Mouse (Mus musculus) liver, embryonic 14.5 days (tissue): ENCODE data around the gene Trpm2. TPM values are rescaled to one million over a fixed set of nuclear protein-coding genes. Genes with fewer than 3 reads are reported as not detected.
A peak's percentile ranks its signal among the peaks of the same experiment; 100 is the strongest.

Experiments
- ATAC-seq: fragments of 200-750 bp; cut with Nextera tagmentation; 2 replicates; pipeline ENCODE4 v1.8.0; 2017; ENCODE audit warnings: moderate number of reproducible peaks, mild to moderate bottlenecking, moderate library complexity; ENCODE audit not compliant: insufficient read depth
- DNase-seq, 3 experiments: peaks; one replicate each; pipeline ENCODE4 v3.0.0-alpha.2; 2012 to 2013; ENCODE audit warnings: low read depth in 3 of 3, low spot score in 3 of 3
- H3K27ac ChIP-seq: fragments of 300-500 bp; sonication (generic); 2 replicates; pipeline ENCODE4 v1.5.1; 2014; ENCODE audit warnings: moderate library complexity, mild to moderate bottlenecking, control low read depth, inconsistent platforms
- H3K27me3 ChIP-seq: fragments of 300-500 bp; sonication (generic); 2 replicates; pipeline ENCODE4 v1.6.1; 2014; ENCODE audit warnings: mild to moderate bottlenecking, low read length, moderate library complexity; ENCODE audit not compliant: control insufficient read depth, insufficient read depth
- H3K36me3 ChIP-seq: fragments of 300-500 bp; sonication (generic); replicated peaks from 2 replicates; pipeline ENCODE4 v1.6.1; 2014; ENCODE audit warnings: low read depth; ENCODE audit not compliant: control insufficient read depth, insufficient read depth
- H3K4me1 ChIP-seq, 2 experiments: fragments of 200-500 bp in 1 of 2; fragments of 300-500 bp in 1 of 2; sonication (generic) in 1 of 2; replicated peaks; 2 replicates each; pipeline ENCODE4 v1.6.1; 2012 to 2014; ENCODE audit warnings: antibody characterized with exemption in 1 of 2, inconsistent platforms in 1 of 2, low read length in 1 of 2; ENCODE audit not compliant: control insufficient read depth in 2 of 2, insufficient read depth in 2 of 2
- H3K4me2 ChIP-seq: fragments of 300-500 bp; sonication (generic); 2 replicates; pipeline ENCODE4 v1.6.1; 2014; ENCODE audit warnings: low read depth, mild to moderate bottlenecking, control low read depth, moderate library complexity
- H3K4me3 ChIP-seq, 2 experiments: fragments of 200-500 bp in 1 of 2; fragments of 300-500 bp in 1 of 2; sonication (generic) in 1 of 2; 2 replicates each; pipeline ENCODE4 v1.5.1; 2012 to 2014; ENCODE audit warnings: low read depth in 2 of 2, low read length in 2 of 2, mild to moderate bottlenecking in 2 of 2, control low read depth in 1 of 2, inconsistent platforms in 1 of 2, moderate library complexity in 1 of 2; ENCODE audit not compliant: insufficient read depth in 1 of 2
- H3K9ac ChIP-seq: fragments of 300-500 bp; sonication (generic); replicated peaks from 2 replicates; pipeline ENCODE4 v1.6.1; 2014; ENCODE audit warnings: mild to moderate bottlenecking, control low read depth, moderate library complexity
- H3K9me3 ChIP-seq: fragments of 300-500 bp; sonication (generic); 2 replicates; pipeline ENCODE4 v1.6.1; 2016; ENCODE audit warnings: low read length, mixed read lengths; ENCODE audit not compliant: control insufficient read depth
- CTCF ChIP-seq: IDR thresholded peaks from 2 replicates; pipeline ENCODE4 v1.5.1; 2016; ENCODE audit warnings: antibody characterized with exemption, low read depth, control low read depth
- EP300 ChIP-seq: IDR thresholded peaks from 2 replicates; pipeline ENCODE4 v1.6.1; 2016; ENCODE audit warnings: antibody characterized with exemption, low read depth
- WGBS: fragments of 180-500 bp; shearing (Covaris S2); extraction: QIAGEN DNeasy Blood & Tissue Kit; methylation state at CpG from one replicate; pipeline ENCODE4 v1.1.7; 2014; ENCODE audit not compliant: insufficient replicate concordance; 5-methylcytosine and 5-hydroxymethylcytosine counted together
- polyA plus RNA-seq, 2 experiments: library from polyadenylated mRNA; depleted of rRNA in 1 of 2; stranded (reverse) in 1 of 2; unstranded in 1 of 2; fragments of >200 nt; fragmentation: Nextera tagmentation in 1 of 2; extraction: Ambion mirVana in 1 of 2; gene quantifications; 2 replicates each; pipeline versions ENCODE4 v1.2.1 to v1.2.3; 2012 to 2014

Trpm2 gene
- polyA plus RNA-seq, 2 experiments = 1.1 to 1.4 TPM

DNA sequence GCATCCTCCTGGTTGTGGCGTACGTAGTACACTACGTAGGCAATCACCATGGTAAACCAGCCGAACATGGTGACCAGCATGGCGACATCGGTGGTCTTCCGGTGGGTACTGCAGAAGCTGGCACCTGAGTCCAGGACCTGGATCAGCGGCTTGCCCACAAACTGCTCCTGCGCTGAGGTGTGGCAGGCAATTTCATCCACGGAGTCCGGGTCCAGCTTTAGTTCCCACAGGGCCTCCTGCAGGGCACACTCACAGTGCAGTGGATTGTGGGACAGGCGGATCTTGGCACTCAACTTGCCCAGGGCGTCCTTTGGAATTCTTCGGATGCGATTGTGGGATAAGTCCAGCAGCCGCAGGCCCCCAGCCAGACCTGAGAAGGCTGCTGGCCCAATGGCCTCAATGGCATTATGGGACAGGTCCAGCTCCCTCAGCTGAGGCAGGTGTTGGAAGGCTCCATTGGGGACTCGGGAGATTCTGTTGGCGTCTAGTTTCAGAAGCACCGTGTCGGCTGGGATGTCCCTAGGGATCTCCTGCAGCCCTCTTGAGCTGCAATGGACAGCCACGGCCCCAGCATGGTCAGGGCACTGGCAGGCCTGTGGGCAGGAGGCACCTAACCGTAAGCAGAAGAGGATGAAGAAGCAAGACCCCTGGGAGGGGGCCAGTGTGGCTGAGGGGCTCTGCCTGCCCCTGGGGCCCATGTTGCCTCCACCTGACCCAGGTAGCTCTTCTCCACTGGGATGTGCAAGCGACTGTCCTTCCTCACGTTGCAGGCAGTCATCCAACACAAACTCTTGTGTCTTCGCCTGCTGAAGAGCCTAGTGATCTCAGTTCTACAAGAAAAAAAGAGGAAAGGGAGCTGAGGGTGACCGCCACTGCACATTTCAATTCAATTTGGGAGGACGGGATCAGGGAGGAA lies 69.2 kb downstream of the Trpm2 start:
- no peaks in the 10 kb centered on the region for H3K36me3 ChIP-seq
- 70% methylated on average over 27 of the region's 27 CpGs for WGBS
- H3K9me3 ChIP-seq = no peaks in the 10 kb centered on the region
- H3K4me3 ChIP-seq = peak overlapping the region; percentile 49 to 56; a peak in 3 of 4 replicates
- no peak for ATAC-seq
- no peaks in the 10 kb centered on the region; a peak in 1 of 4 replicates for H3K4me1 ChIP-seq
- DNase-seq = no peak
- H3K27me3 ChIP-seq = peaks cover 6% of the 10 kb centered on the region
- no peak overlapping the region for H3K27ac ChIP-seq
- peak overlapping the region; percentile 62 for H3K4me2 ChIP-seq
- TF ChIP-seq CTCF (no peak), EP300 (no peak)
- no peak overlapping the region for H3K9ac ChIP-seq

DNA sequence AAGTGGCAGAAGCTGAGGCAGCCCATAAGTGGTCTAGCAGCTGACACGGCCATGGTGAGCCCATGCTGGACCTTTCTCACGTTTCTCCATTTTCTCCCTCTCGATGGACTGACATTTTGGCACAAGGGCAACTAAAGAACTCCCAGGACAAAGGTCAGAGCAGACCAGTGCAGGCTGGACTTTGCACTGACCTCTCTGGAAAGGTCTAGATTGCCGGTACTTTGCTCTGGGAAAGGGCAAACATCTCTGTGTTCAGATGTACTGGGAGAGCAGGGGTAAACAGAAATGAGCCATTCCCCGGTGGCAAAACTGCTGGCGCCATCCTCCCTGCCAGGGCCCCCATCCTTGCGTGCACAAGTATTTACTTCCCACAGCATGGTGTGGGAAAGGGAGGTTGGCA lies 70.2 kb downstream of the Trpm2 start:
- 59% methylated on average over 7 of the region's 7 CpGs for WGBS

DNA sequence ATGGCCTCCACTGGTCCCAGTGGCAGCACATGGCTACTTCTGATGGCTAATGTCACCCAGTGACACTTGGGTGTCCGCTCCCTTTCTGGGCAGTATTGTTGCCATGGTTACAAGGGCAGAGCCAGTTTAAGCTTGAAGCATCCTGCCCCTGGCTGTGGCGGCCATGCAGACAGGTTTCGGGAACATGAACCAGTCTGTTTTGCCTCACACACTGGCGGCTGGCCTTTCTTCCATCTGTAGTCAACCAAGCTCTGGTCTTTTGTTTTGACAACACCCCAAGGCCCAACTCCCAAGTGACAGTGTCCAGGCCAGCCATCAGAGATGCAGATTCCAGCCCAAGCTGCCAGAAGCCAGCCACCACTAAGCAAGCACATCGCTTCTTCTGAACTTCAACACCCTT lies 74.8 kb downstream of the Trpm2 start:
- no peak overlapping the region for H3K4me2 ChIP-seq
- no peaks in the 10 kb centered on the region for H3K9me3 ChIP-seq
- H3K27ac ChIP-seq = no peak overlapping the region
- H3K4me3 ChIP-seq = no peak overlapping the region
- TF ChIP-seq CTCF (no peak), EP300 (no peak)
- H3K27me3 ChIP-seq = no peaks in the 10 kb centered on the region
- no peak overlapping the region for H3K9ac ChIP-seq
- 57% methylated on average over 5 of the region's 5 CpGs for WGBS
- ATAC-seq = no peak
- DNase-seq = no peak
- no peaks in the 10 kb centered on the region for H3K36me3 ChIP-seq
- no peaks in the 10 kb centered on the region for H3K4me1 ChIP-seq

More for the DNA sequence above, 70.2 kb downstream of the Trpm2 start:
- Histone ChIP-seq H3K27me3 (peaks cover 6% of the 10 kb centered on the region), H3K9ac (no peak overlapping the region), H3K36me3 (no peaks in the 10 kb centered on the region), H3K9me3 (no peaks in the 10 kb centered on the region), H3K27ac (no peak overlapping the region), H3K4me1 (no peaks in the 10 kb centered on the region; a peak in 1 of 4 replicates), H3K4me3 (no peak overlapping the region), H3K4me2 (peak overlapping the region; percentile 37)
- ATAC-seq = peak; percentile 27; the same call in 1 of the 2 replicates
- DNase-seq = peak in 2 of 3 experiments; percentile 11 to 35
- TF ChIP-seq CTCF = no peak
- no peak for TF ChIP-seq EP300

DNA sequence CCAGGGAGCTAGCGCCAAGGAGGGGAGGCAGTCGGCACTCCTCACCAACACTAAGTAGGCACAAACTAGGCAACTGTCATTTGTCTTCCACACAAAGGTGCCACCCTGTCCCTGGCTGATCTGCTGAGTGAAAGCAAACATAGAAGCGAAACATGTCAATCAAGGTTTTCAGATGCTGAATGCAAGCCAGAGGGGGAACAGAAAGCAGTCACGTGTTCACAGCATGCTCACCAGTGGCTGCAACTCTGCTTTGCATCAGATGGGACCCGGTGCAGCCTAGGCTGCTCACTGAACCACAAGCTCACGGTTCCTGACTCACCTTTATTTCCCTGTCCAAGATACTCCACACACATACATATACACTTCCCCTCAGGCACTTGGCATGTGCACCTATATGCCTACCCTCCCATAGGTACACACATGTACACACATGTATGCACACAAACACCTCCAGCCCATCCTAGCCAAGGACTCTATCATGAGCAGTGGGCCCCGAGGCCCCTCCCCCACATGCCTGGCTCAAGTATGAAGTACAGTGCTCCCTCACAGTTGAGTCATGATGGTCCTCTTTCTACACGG lies 79.3 kb downstream of the Trpm2 start:
- Histone ChIP-seq H3K4me1 (no peaks in the 10 kb centered on the region), H3K27me3 (no peaks in the 10 kb centered on the region), H3K9ac (no peak overlapping the region), H3K4me3 (no peak overlapping the region), H3K9me3 (no peaks in the 10 kb centered on the region), H3K36me3 (no peaks in the 10 kb centered on the region), H3K4me2 (no peak overlapping the region), H3K27ac (no peak overlapping the region)
- TF ChIP-seq EP300 (no peak), CTCF (no peak)
- WGBS = 56% methylated on average over 8 of the region's 8 CpGs
- DNase-seq (no peak), ATAC-seq (no peak)
